Mouse (Mus musculus) central nervous system, embryonic 11.5 days (tissue): ENCODE measurements around the gene Ntn5. TPM values are rescaled to one million over a fixed set of nuclear protein-coding genes. Genes with fewer than 3 reads are reported as not detected.

Experiments
- polyA plus RNA-seq: library from polyadenylated mRNA; depleted of rRNA; stranded (reverse); fragments of >200 nt; gene quantifications from 2 replicates; pipeline ENCODE4 v1.2.3, GENCODE M21; 2012; rRNA removed

Ntn5 gene
- 0.64 and 0.94 TPM in 2 replicates for polyA plus RNA-seq

GRCm38 (mm10) chr7:45683396-45684050, at the start of gene Ntn5:
TSS of gene Ntn5 (plus strand) at chr7:45684022.

GRCm38 (mm10) chr7:45639561-45640027, 44.2 kb upstream of the Ntn5 start, which contains the start of gene Mamstr:
TSS of gene Mamstr (plus strand) at chr7:45639977.

GRCm38 (mm10) chr7:45666161-45666560, 17.7 kb upstream of the Ntn5 start, which contains the start of gene Fut2:
TSS of gene Fut2 (minus strand) at chr7:45666394.

GRCm38 (mm10) chr7:45693921-45694591, 10.2 kb downstream of the Ntn5 start, which contains the start of gene Sec1:
TSS of gene Sec1 (minus strand) at chr7:45694402.

GRCm38 (mm10) chr7:45699523-45700141, 15.8 kb downstream of the Ntn5 start, which contains the start of gene Car11:
TSS of gene Car11 (plus strand) at chr7:45699843.

GRCm38 (mm10) chr7:45704730-45705442, 21.1 kb downstream of the Ntn5 start, which contains the start of gene Dbp:
TSS of gene Dbp (plus strand) at chr7:45705088.

GRCm38 (mm10) chr7:45715090-45715708, 31.4 kb downstream of the Ntn5 start, which contains the start of gene Rpl18:
TSS of gene Rpl18 (plus strand) at chr7:45715457.

GRCm38 (mm10) chr7:45717918-45718297, 34.1 kb downstream of the Ntn5 start, which contains the start of gene Sphk2:
TSS of gene Sphk2 (minus strand) at chr7:45718002.

GRCm38 (mm10) chr7:45720413-45721233, 36.8 kb downstream of the Ntn5 start, which contains the start of gene Fam83e:
TSS of gene Fam83e (plus strand) at chr7:45721212.

GRCm38 (mm10) chr7:45725713-45726112, 41.9 kb downstream of the Ntn5 start, which contains the start of gene Spaca4:
TSS of gene Spaca4 (minus strand) at chr7:45725813.

Other genes starting within 250 kb of the Ntn5 start
- 19.0 and 32.3 TPM in 2 replicates for gene Gys1, start 249.2 kb upstream of the Ntn5 start, polyA plus RNA-seq
- gene Ruvbl2, start 245.9 kb upstream of the Ntn5 start, polyA plus RNA-seq, result 154 and 206 TPM in 2 replicates
- gene Ftl1, start 224.1 kb upstream of the Ntn5 start, polyA plus RNA-seq, result 1,702 and 1,837 TPM in 2 replicates
- 146 and 199 TPM in 2 replicates for gene Bax, start 217.1 kb upstream of the Ntn5 start, polyA plus RNA-seq
- gene Tulp2, start 202.1 kb upstream of the Ntn5 start, polyA plus RNA-seq, result 0.24 and 0.80 TPM in 2 replicates
- gene Gm45808, start 197.2 kb upstream of the Ntn5 start, polyA plus RNA-seq, result not detected in 2 replicates
- gene Dhdh, start 195.2 kb upstream of the Ntn5 start, polyA plus RNA-seq, result 3.5 and 3.9 TPM in 2 replicates
- 101 and 117 TPM in 2 replicates for gene Nucb1, start 173.6 kb upstream of the Ntn5 start, polyA plus RNA-seq
- gene Ppp1r15a, start 157.8 kb upstream of the Ntn5 start, polyA plus RNA-seq, result 14.8 and 20.2 TPM in 2 replicates
- gene Plekha4, start 157.7 kb upstream of the Ntn5 start, polyA plus RNA-seq, result 1.8 and 4.0 TPM in 2 replicates
- 0.37 and 0.56 TPM in 2 replicates for gene Hsd17b14, start 129.1 kb upstream of the Ntn5 start, polyA plus RNA-seq
- 29.4 and 42.2 TPM in 2 replicates for gene Bcat2, start 113.9 kb upstream of the Ntn5 start, polyA plus RNA-seq
- gene Fgf21, start 68.5 kb upstream of the Ntn5 start, polyA plus RNA-seq, result 0.07 TPM in 1 of 2 replicates, not detected in the other
- 0.01 and 0.04 TPM in 2 replicates for gene Fut1, start 66.7 kb upstream of the Ntn5 start, polyA plus RNA-seq
- gene Izumo1, start 62.2 kb upstream of the Ntn5 start, polyA plus RNA-seq, result 0.20 and 0.22 TPM in 2 replicates
- 7.7 and 8.8 TPM in 2 replicates for gene Rasip1, start 56.5 kb upstream of the Ntn5 start, polyA plus RNA-seq
- 2.8 and 5.1 TPM in 2 replicates for gene Mamstr, start 44.0 kb upstream of the Ntn5 start, polyA plus RNA-seq
- 0.02 and 0.15 TPM in 2 replicates for gene Fut2, start 17.6 kb upstream of the Ntn5 start, polyA plus RNA-seq
- gene Sec1, start 10.4 kb downstream of the Ntn5 start, polyA plus RNA-seq, result 1.3 and 2.3 TPM in 2 replicates
- gene Car11, start 15.8 kb downstream of the Ntn5 start, polyA plus RNA-seq, result 22.0 and 26.1 TPM in 2 replicates
- gene Dbp, start 21.1 kb downstream of the Ntn5 start, polyA plus RNA-seq, result 7.3 and 9.1 TPM in 2 replicates
- 1,250 and 1,262 TPM in 2 replicates for gene Rpl18, start 31.4 kb downstream of the Ntn5 start, polyA plus RNA-seq
- gene Sphk2, start 34.0 kb downstream of the Ntn5 start, polyA plus RNA-seq, result 25.3 and 27.1 TPM in 2 replicates
- gene Fam83e, start 37.2 kb downstream of the Ntn5 start, polyA plus RNA-seq, result 1.3 and 1.6 TPM in 2 replicates
- not detected in 2 replicates for gene Spaca4, start 41.8 kb downstream of the Ntn5 start, polyA plus RNA-seq
- 85.6 and 107 TPM in 2 replicates for gene Lmtk3, start 99.7 kb downstream of the Ntn5 start, polyA plus RNA-seq
- gene Sult2b1, start 100.6 kb downstream of the Ntn5 start, polyA plus RNA-seq, result 0.56 and 0.88 TPM in 2 replicates
- gene Cyth2, start 130.6 kb downstream of the Ntn5 start, polyA plus RNA-seq, result 155 and 323 TPM in 2 replicates
- 1.2 and 1.3 TPM in 2 replicates for gene Kcnj14, start 140.8 kb downstream of the Ntn5 start, polyA plus RNA-seq
- gene Grwd1, start 146.9 kb downstream of the Ntn5 start, polyA plus RNA-seq, result 28.4 and 31.1 TPM in 2 replicates
- 69.6 and 180 TPM in 2 replicates for gene Kdelr1, start 188.8 kb downstream of the Ntn5 start, polyA plus RNA-seq
- 2.4 and 2.7 TPM in 2 replicates for gene Grin2d, start 194.4 kb downstream of the Ntn5 start, polyA plus RNA-seq
- gene Syngr4, start 212.7 kb downstream of the Ntn5 start, polyA plus RNA-seq, result 0.26 and 0.89 TPM in 2 replicates
- 9.7 and 11.8 TPM in 2 replicates for gene Tmem143, start 212.9 kb downstream of the Ntn5 start, polyA plus RNA-seq
- 13.4 and 29.4 TPM in 2 replicates for gene Emp3, start 237.4 kb downstream of the Ntn5 start, polyA plus RNA-seq
- 5.4 and 5.8 TPM in 2 replicates for gene Ccdc114, start 240.1 kb downstream of the Ntn5 start, polyA plus RNA-seq